Mouse (Mus musculus) G1E (cell line): ENCODE measurements around the gene Map4k5. TPM values are rescaled to one million over a fixed set of nuclear protein-coding genes. Genes with fewer than 3 reads are reported as not detected.

Experiments used
- ATAC-seq: 2 replicates; pipeline ENCODE4 v1.8.0; 2016; ENCODE audit warnings: mild to moderate bottlenecking; ENCODE audit not compliant: insufficient number of reproducible peaks, poor library complexity, low FRiP score, severe bottlenecking; ENCODE audit errors: extremely low read depth
- DNase-seq: peaks from one replicate; pipeline ENCODE4 v3.0.0; 2012; ENCODE audit warnings: low spot score
- H3K27me3 ChIP-seq: 2 replicates; pipeline ENCODE4 v1.6.1; 2012; ENCODE audit warnings: mild to moderate bottlenecking, low read length, inconsistent platforms; ENCODE audit not compliant: insufficient read depth
- H3K36me3 ChIP-seq: replicated peaks from 2 replicates; pipeline ENCODE3; 2012; ENCODE audit warnings: mild to moderate bottlenecking, inconsistent platforms
- H3K4me1 ChIP-seq: 2 replicates; pipeline ENCODE4 v1.6.1; 2012; ENCODE audit warnings: low read depth, low read length, inconsistent platforms, mixed read lengths; ENCODE audit not compliant: insufficient read depth
- H3K4me3 ChIP-seq: 2 replicates; pipeline ENCODE4 v1.5.1; 2012; ENCODE audit warnings: low read depth, mild to moderate bottlenecking, inconsistent platforms, low read length, moderate library complexity, mixed read lengths
- H3K9me3 ChIP-seq: replicated peaks from 2 replicates; pipeline ENCODE4 v1.6.1; 2012; ENCODE audit warnings: inconsistent platforms
- CTCF ChIP-seq: IDR thresholded peaks from 2 replicates; pipeline ENCODE4 v1.5.1; 2012; ENCODE audit warnings: low read depth, low read length, inconsistent platforms, mixed read lengths
- GATA1 ChIP-seq: IDR thresholded peaks from 2 replicates; pipeline ENCODE4 v1.6.1; 2012; ENCODE audit warnings: borderline replicate concordance, low read length, inconsistent platforms, mixed read lengths
- GATA2 ChIP-seq: IDR thresholded peaks from 2 replicates; pipeline ENCODE4 v1.6.1; 2012; ENCODE audit warnings: low read depth, low read length, inconsistent platforms, borderline replicate concordance
- POLR2AphosphoS5 ChIP-seq: IDR thresholded peaks from 2 replicates; pipeline ENCODE4 v1.6.1; 2012; ENCODE audit warnings: low read depth, low read length, inconsistent platforms; ENCODE audit not compliant: insufficient replicate concordance
- TAL1 ChIP-seq: conservative IDR thresholded peaks from 2 replicates; pipeline ENCODE4 v1.6.1; 2012; ENCODE audit warnings: low read depth, low read length, inconsistent platforms, mixed read lengths
- polyA plus RNA-seq: library from polyadenylated mRNA; stranded (reverse); fragments of >175 nt; gene quantifications from 2 replicates; pipeline ENCODE4 v1.2.3, GENCODE M21; 2012
- total RNA-seq, 2 experiments: library from RNA; stranded (forward) in 1 of 2; stranded (reverse) in 1 of 2; fragments of 200-1000 nt in 1 of 2; fragments of >200 nt in 1 of 2; fragmentation: Nextera tagmentation in 1 of 2; gene quantifications; 2 replicates each; pipeline ENCODE4 v1.2.3; 2014 to 2017

The Map4k5 gene
- total and polyA plus RNA-seq, 3 experiments = 5.5 to 36.4 (median 33.9) TPM

DNA sequence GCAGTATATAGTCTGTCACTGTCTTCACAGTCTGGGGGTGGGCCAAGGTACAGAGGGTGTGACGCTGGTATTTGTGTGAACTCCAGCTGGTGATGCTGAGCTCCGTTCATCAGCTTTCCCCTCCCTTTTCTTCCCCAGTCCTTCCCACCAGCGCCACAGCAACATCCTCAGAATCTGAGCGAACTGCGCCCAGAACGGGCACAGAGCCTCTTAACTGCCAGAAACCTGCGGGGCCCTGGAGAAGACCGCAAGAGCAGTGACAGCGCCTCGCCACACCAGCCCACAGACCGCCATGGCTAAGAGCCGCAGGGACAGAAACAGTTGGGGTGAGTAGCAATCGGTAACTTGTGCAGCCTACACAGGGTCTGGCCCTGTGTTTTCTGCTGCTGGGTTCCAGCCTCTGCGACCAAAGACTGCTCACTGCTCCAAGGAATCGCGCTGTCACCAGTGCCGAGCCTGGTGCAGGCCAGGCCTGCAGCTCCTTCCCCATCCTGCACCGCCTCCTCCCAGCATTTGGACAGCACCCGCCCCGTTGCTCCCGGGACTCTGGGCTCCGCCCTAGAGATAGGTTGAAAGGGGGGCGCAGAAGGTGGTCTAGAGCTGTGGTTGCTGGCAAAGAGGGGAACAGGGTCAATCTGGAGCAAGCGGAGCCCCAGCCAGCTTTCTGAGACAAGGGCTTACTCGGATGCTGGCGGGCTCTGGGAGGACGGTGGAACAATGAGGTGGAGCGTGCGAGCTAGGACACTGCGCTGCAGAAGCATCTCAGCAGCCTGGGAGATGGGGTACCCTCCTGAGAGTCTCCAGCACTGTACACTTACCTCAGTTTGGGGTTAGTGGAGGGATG lies 14.9 kb upstream of the Map4k5 start:
- DNase-seq (peak; percentile 18), ATAC-seq (no peak)
- Histone ChIP-seq H3K4me3 (no peak overlapping the region), H3K36me3 (no peaks in the 10 kb centered on the region), H3K27me3 (peaks cover 25% of the 10 kb centered on the region), H3K4me1 (peaks cover 9% of the 10 kb centered on the region), H3K9me3 (no peaks in the 10 kb centered on the region)
- TF ChIP-seq TAL1 = no peak

DNA sequence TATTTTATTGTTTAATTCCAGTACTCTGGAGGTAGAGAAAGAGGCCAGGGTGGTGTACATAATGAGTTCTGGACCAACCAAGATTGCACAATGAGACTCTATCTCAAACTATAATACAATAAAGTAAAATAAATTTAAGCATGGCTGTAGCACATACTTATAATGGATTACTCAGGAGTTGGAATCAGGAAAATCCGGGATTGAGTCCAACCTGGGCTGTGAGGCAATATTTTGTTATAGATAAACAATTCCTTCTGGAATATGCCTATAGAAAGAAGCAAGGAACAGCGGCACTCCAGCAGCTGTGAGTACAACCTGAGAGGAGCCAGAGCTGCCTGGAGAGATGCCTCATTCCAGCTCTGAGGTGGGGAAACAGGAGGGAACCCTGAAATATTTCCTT lies 12.0 kb upstream of the Map4k5 start:
- TF ChIP-seq TAL1 (no peak), GATA1 (no peak), CTCF (no peak), GATA2 (no peak), POLR2AphosphoS5 (no peak)
- ATAC-seq = no peak
- no peaks in the 10 kb centered on the region for H3K36me3 ChIP-seq
- H3K9me3 ChIP-seq = no peaks in the 10 kb centered on the region
- H3K27me3 ChIP-seq = peaks cover 22% of the 10 kb centered on the region
- DNase-seq = no peak
- H3K4me3 ChIP-seq = no peak overlapping the region
- peaks cover 9% of the 10 kb centered on the region for H3K4me1 ChIP-seq

- peaks cover 4% of the 10 kb centered on the region; the same call in 1 of the 2 replicates for H3K27me3 ChIP-seq
- H3K9me3 ChIP-seq = no peaks in the 10 kb centered on the region
- no peak overlapping the region for H3K4me3 ChIP-seq
- no peak for ATAC-seq
- no peak for DNase-seq
- TF ChIP-seq TAL1 = no peak
- TF ChIP-seq GATA1 = no peak
- TF ChIP-seq GATA2 = no peak
- no peak for TF ChIP-seq CTCF
- no peak for TF ChIP-seq POLR2AphosphoS5
- no peaks in the 10 kb centered on the region for H3K36me3 ChIP-seq
- peaks cover 8% of the 10 kb centered on the region for H3K4me1 ChIP-seq
These were observed 5.1 kb upstream of the Map4k5 start for GRCm38 (mm10) chr12:69898119-69898518.

GRCm38 (mm10) chr12:69895046-69895445 lies 2.0 kb upstream of the Map4k5 start:
- Histone ChIP-seq H3K9me3 (no peaks in the 10 kb centered on the region), H3K4me1 (peaks cover 31% of the 10 kb centered on the region), H3K27me3 (peaks cover 4% of the 10 kb centered on the region; the same call in 1 of the 2 replicates), H3K36me3 (peaks cover 7% of the 10 kb centered on the region), H3K4me3 (no peak overlapping the region)
- DNase-seq (no peak), ATAC-seq (no peak)
- TF ChIP-seq CTCF = no peak
- TF ChIP-seq GATA2 = no peak
- TF ChIP-seq GATA1 = no peak
- TF ChIP-seq POLR2AphosphoS5 = no peak
- no peak for TF ChIP-seq TAL1

DNA sequence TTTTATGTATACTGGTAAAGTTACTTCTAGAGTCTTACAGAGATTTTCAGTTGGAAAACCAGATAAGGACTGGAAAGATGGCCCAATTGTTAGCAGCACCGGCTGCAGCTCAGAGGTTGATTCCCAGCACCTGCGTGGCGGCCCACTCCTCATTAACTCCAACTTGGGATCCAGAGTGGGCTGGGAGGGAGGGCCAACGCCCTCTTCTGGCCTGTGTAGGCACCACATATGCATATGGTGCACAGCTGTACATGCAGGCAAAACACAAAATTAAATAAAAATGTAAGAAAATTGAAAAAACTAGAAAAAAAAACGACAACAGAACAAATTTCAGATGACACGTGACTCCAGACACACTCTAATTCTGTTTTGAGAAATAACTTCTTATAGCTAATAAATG lies 927 bp upstream of the Map4k5 start:
- TF ChIP-seq GATA2 = no peak
- TF ChIP-seq TAL1 = no peak
- TF ChIP-seq CTCF = no peak
- TF ChIP-seq GATA1 = no peak
- TF ChIP-seq POLR2AphosphoS5 = no peak
- no peak for DNase-seq
- peaks cover 4% of the 10 kb centered on the region; the same call in 1 of the 2 replicates for H3K27me3 ChIP-seq
- peaks cover 7% of the 10 kb centered on the region for H3K36me3 ChIP-seq
- H3K4me3 ChIP-seq = no peak overlapping the region
- H3K4me1 ChIP-seq = peaks cover 34% of the 10 kb centered on the region
- ATAC-seq = no peak
- H3K9me3 ChIP-seq = no peaks in the 10 kb centered on the region

GRCm38 (mm10) chr12:69891721-69892120 lies 1.3 kb downstream of the Map4k5 start:
- TF ChIP-seq TAL1 (no peak), CTCF (no peak)
- peaks cover 16% of the 10 kb centered on the region for H3K36me3 ChIP-seq
- peaks cover 4% of the 10 kb centered on the region; the same call in 1 of the 2 replicates for H3K27me3 ChIP-seq
- no peaks in the 10 kb centered on the region for H3K9me3 ChIP-seq
- ATAC-seq (no peak), DNase-seq (no peak)
- H3K4me3 ChIP-seq = peak overlapping the region; percentile 86
- peaks cover 38% of the 10 kb centered on the region for H3K4me1 ChIP-seq

DNA sequence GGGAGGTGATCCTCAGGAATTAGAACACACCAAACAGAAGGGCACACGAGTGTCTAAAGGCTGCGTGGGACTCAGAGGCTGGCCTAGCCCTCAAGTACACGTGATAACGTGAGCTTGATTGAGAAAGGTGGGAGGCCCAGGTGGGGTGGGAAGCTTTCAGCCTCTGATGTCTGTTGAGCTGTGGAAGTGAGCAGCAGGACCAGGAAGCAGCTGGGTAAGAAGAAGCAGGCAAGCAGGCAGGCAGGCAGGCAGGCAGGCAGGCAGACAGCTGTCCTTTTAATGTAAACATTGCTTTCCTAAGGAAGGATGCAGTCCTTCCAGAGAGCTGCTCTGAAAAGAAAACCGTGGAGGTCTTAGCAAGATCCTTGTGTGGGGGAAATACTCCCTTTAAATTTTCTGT lies 2.5 kb downstream of the Map4k5 start:
- H3K9me3 ChIP-seq = no peaks in the 10 kb centered on the region
- H3K4me3 ChIP-seq = no peak overlapping the region; the same call in 1 of the 2 replicates
- H3K27me3 ChIP-seq = peaks cover 4% of the 10 kb centered on the region; the same call in 1 of the 2 replicates
- peaks cover 16% of the 10 kb centered on the region for H3K36me3 ChIP-seq
- DNase-seq = no peak
- no peak for ATAC-seq
- no peak for TF ChIP-seq CTCF
- TF ChIP-seq GATA2 = no peak
- H3K4me1 ChIP-seq = peaks cover 38% of the 10 kb centered on the region
